Mouse (Mus musculus): ENCODE data around the gene Loxl4. TPM values are rescaled to one million over a fixed set of nuclear protein-coding genes. Genes with fewer than 3 reads are reported as not detected.
A peak's percentile ranks its signal among the peaks of the same experiment; 100 is the strongest.

Gene Loxl4
- polyA plus RNA-seq, 1 experiment from 2014 or later: 3.6 TPM

- Histone ChIP-seq H3K4me2 (no peak overlapping the region), H3K9ac (no peak overlapping the region), H3K27ac (no peak overlapping the region), H3K27me3 (no peaks in the 10 kb centered on the region), H3K36me3 (no peaks in the 10 kb centered on the region), H3K4me1 (peaks cover 10% of the 10 kb centered on the region; the same call in 1 of the 2 replicates), H3K4me3 (no peak overlapping the region), H3K9me3 (no peaks in the 10 kb centered on the region)
- 47% methylated on average over 8 of the region's 8 CpGs for WGBS
- no peak for ATAC-seq (ENCODE audit: insufficient number of reproducible peaks, low FRiP score, low TSS enrichment, low read depth)
Measured at GRCm38 (mm10) chr19:42639544-42639943, 26.9 kb upstream of the Loxl4 start.

- Histone ChIP-seq H3K36me3 (no peaks in the 10 kb centered on the region), H3K9me3 (no peaks in the 10 kb centered on the region), H3K4me3 (no peak overlapping the region), H3K4me2 (no peak overlapping the region), H3K27ac (no peak overlapping the region), H3K27me3 (no peaks in the 10 kb centered on the region), H3K4me1 (peaks cover 10% of the 10 kb centered on the region; the same call in 1 of the 2 replicates), H3K9ac (no peak overlapping the region)
- no peak for ATAC-seq (ENCODE audit: insufficient number of reproducible peaks, low FRiP score, low TSS enrichment, low read depth)
- 26% methylated on average over 8 of the region's 8 CpGs for WGBS
Measured at GRCm38 (mm10) chr19:42638604-42639481, 26.2 kb upstream of the Loxl4 start.

DNA sequence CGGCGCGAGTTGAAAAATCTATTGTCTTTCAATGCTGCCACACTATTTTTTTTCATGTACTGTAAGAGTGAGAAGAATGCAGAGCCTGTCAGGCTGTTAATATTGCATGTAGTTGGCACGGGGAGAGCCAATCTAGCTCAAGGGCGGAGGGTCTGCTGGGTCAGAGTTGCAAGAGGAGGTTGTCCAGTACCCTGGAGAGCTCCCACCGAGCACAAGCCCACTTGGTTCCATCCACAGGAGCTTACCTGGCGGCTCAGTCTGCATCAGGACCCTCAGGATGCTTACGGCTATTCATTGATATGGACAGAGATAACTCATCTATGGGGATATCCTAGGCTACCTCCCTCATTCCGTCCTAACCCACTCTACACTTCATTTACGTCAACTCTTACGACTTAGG, 24.0 kb upstream of the Loxl4 start:
- H3K4me1 ChIP-seq: peaks cover 21% of the 10 kb centered on the region
- H3K27ac ChIP-seq: no peak overlapping the region
- H3K9ac ChIP-seq: no peak overlapping the region
- no peak overlapping the region for H3K4me2 ChIP-seq
- H3K36me3 ChIP-seq: no peaks in the 10 kb centered on the region
- no peak for ATAC-seq (ENCODE audit: insufficient number of reproducible peaks, low FRiP score, low TSS enrichment, low read depth)
- no peak overlapping the region for H3K4me3 ChIP-seq
- WGBS: 40% methylated on average over 11 of the region's 11 CpGs
- H3K27me3 ChIP-seq: no peaks in the 10 kb centered on the region
- no peaks in the 10 kb centered on the region for H3K9me3 ChIP-seq

DNA sequence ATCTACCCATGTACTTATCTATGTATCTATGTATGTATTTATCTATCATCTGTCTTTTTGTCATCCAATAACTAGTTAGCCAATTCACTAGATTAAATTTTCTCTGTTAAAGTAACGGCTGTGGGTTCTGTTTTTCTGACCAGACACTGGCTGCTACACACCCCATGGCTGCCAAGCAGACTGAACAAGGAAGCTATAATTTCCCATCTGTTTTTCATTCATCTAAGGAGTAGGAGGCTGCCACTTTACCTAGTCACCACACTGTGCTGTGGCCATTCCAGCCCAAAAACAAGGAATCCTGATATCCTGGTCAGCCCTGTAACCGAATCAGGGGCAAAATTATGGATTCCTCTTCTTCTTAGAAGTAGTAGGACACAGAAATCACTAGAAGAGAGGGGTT, 21.0 kb upstream of the Loxl4 start:
- Histone ChIP-seq H3K4me3 (no peak overlapping the region), H3K27ac (no peak overlapping the region), H3K27me3 (no peaks in the 10 kb centered on the region), H3K9me3 (no peaks in the 10 kb centered on the region), H3K4me1 (peaks cover 17% of the 10 kb centered on the region), H3K36me3 (no peaks in the 10 kb centered on the region), H3K9ac (no peak overlapping the region), H3K4me2 (no peak overlapping the region)
- ATAC-seq (ENCODE audit: insufficient number of reproducible peaks, low FRiP score, low TSS enrichment, low read depth): no peak
- 35% methylated on average over 2 of the region's 2 CpGs for WGBS

- no peaks in the 10 kb centered on the region for H3K9me3 ChIP-seq
- no peak overlapping the region for H3K27ac ChIP-seq
- H3K36me3 ChIP-seq: no peaks in the 10 kb centered on the region
- WGBS: 49% methylated on average over 4 of the region's 4 CpGs
- no peak for ATAC-seq (ENCODE audit: insufficient number of reproducible peaks, low FRiP score, low TSS enrichment, low read depth)
- no peaks in the 10 kb centered on the region for H3K27me3 ChIP-seq
- no peak overlapping the region for H3K9ac ChIP-seq
- H3K4me2 ChIP-seq: no peak overlapping the region
- peaks cover 16% of the 10 kb centered on the region for H3K4me1 ChIP-seq
- no peak overlapping the region for H3K4me3 ChIP-seq
Measured at GRCm38 (mm10) chr19:42632301-42632700, 19.7 kb upstream of the Loxl4 start.

DNA sequence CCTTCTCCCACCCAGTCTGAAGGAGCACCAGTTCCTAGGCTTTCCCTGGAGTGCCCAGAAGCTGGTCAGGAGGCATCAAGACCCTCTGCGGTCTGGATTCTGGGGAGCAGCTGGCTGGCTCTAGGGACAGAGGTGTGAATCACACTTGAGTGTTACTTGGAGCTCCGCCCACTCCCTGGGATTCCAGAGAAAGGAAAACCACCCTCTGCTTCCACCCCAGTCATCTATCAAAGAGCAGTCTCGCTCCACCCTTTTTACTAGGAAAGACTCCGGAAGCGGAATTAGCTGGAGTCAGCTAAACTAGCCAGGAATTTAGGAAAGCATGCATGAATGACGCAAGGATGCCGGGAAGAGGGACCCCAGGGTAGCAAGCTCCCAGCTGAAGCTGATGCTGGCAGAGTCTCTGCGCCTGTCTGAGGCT, 18.9 kb upstream of the Loxl4 start:
- 3% methylated on average over 8 of the region's 8 CpGs for WGBS

GRCm38 (mm10) chr19:42628068-42628467, 15.5 kb upstream of the Loxl4 start:
- Histone ChIP-seq H3K4me1 (peaks cover 14% of the 10 kb centered on the region), H3K27me3 (no peaks in the 10 kb centered on the region), H3K9me3 (no peaks in the 10 kb centered on the region), H3K4me2 (no peak overlapping the region), H3K27ac (no peak overlapping the region), H3K4me3 (no peak overlapping the region), H3K36me3 (no peaks in the 10 kb centered on the region), H3K9ac (no peak overlapping the region)
- whole genome bisulfite sequencing: 83% methylated on average over 6 of the region's 6 CpGs
- no peak for ATAC-seq (ENCODE audit: insufficient number of reproducible peaks, low FRiP score, low TSS enrichment, low read depth)

More for the DNA sequence above, 18.9 kb upstream of the Loxl4 start:
- Histone ChIP-seq H3K27me3 (no peaks in the 10 kb centered on the region), H3K36me3 (no peaks in the 10 kb centered on the region), H3K9ac (no peak overlapping the region), H3K4me1 (peaks cover 16% of the 10 kb centered on the region), H3K4me2 (peak overlapping the region; percentile 22), H3K27ac (no peak overlapping the region; the same call in 1 of the 2 replicates), H3K9me3 (no peaks in the 10 kb centered on the region), H3K4me3 (no peak overlapping the region)
- 0 out of 2 replicates have a peak, but pooled peaks have one; percentile 40 for ATAC-seq (ENCODE audit: insufficient number of reproducible peaks, low FRiP score, low TSS enrichment, low read depth)

DNA sequence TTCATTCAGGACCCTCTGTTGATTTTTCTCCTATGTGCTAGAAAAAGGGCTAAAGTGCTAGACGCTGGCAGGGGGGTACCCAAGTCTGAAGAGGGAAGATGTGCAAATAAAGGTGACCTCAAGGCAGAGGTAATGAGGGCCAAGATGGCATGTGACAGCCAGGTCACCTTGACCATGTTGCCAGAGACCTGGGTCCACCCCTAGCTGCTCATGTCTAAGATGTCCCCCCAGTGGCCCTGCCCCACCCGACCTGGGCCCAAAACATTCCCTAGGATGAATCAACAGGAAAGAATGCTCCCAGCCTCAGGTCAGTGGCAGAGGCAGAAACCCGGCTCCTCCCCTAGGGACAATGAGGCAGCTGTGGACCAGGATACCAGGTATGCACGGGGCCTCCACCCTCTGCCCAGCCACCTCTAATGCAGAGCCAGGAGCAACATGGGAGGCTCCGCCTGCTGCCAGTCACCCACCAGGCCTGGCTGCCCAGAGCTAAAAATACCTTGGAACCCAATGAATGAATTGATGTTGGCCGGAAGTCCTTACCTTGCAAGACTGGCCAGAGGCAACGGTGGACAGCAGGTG, 1.1 kb upstream of the Loxl4 start:
- H3K4me2 ChIP-seq: no peak overlapping the region
- peaks cover 19% of the 10 kb centered on the region for H3K4me1 ChIP-seq
- 64% methylated on average over 7 of the region's 7 CpGs for WGBS
- H3K4me3 ChIP-seq: no peak overlapping the region
- no peak overlapping the region for H3K9ac ChIP-seq
- peaks cover 13% of the 10 kb centered on the region for H3K27me3 ChIP-seq
- no peaks in the 10 kb centered on the region for H3K36me3 ChIP-seq
- no peak overlapping the region for H3K27ac ChIP-seq
- no peaks in the 10 kb centered on the region for H3K9me3 ChIP-seq
- no peak for ATAC-seq (ENCODE audit: insufficient number of reproducible peaks, low FRiP score, low TSS enrichment, low read depth)

- peaks cover 13% of the 10 kb centered on the region for H3K27me3 ChIP-seq
- peak overlapping the region; percentile 82 for H3K4me2 ChIP-seq
- H3K4me3 ChIP-seq: peak overlapping the region; percentile 44
- H3K4me1 ChIP-seq: peaks cover 19% of the 10 kb centered on the region
- no peak overlapping the region for H3K9ac ChIP-seq
- WGBS: 16% methylated on average over 7 of the region's 7 CpGs
- no peak overlapping the region for H3K27ac ChIP-seq
- H3K36me3 ChIP-seq: no peaks in the 10 kb centered on the region
- H3K9me3 ChIP-seq: no peaks in the 10 kb centered on the region
- no peak for ATAC-seq (ENCODE audit: insufficient number of reproducible peaks, low FRiP score, low TSS enrichment, low read depth)
Measured at GRCm38 (mm10) chr19:42613116-42613515, 503 bp upstream of the Loxl4 start.

- no peaks in the 10 kb centered on the region for H3K36me3 ChIP-seq
- ATAC-seq (ENCODE audit: insufficient number of reproducible peaks, low FRiP score, low TSS enrichment, low read depth): no peak
- no peak overlapping the region for H3K4me2 ChIP-seq
- no peak overlapping the region for H3K9ac ChIP-seq
- H3K4me3 ChIP-seq: no peak overlapping the region
- no peaks in the 10 kb centered on the region for H3K9me3 ChIP-seq
- H3K27ac ChIP-seq: no peak overlapping the region
- H3K4me1 ChIP-seq: peaks cover 19% of the 10 kb centered on the region
- H3K27me3 ChIP-seq: peaks cover 13% of the 10 kb centered on the region
- 83% methylated on average over 4 of the region's 4 CpGs for WGBS
Measured at GRCm38 (mm10) chr19:42611746-42612145, 867 bp downstream of the Loxl4 start.

DNA sequence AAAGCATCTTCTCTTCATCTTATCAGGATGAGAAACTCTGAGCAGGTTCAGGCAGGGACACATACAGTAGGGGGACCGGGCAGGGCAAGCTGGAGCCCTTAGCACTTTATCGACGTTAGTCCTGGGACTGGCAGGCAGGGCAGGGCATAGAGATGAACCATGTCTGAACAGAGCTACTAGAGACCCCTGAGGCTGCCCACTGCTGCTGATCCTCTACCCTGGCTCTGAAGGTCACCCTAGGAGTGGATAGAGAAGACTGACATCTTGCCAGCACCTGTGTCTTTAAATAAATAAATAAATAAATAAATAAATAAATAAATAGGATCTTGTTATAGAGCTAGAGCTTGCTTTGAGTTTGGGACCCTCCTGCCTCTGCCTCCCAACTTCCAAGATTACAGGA, 2.9 kb downstream of the Loxl4 start:
- Histone ChIP-seq H3K4me2 (no peak overlapping the region), H3K9ac (no peak overlapping the region), H3K36me3 (no peaks in the 10 kb centered on the region), H3K27me3 (peaks cover 13% of the 10 kb centered on the region), H3K9me3 (no peaks in the 10 kb centered on the region), H3K4me1 (peaks cover 19% of the 10 kb centered on the region), H3K4me3 (no peak overlapping the region), H3K27ac (no peak overlapping the region)
- WGBS: 91% methylated on average over 3 of the region's 3 CpGs
- no peak for ATAC-seq (ENCODE audit: insufficient number of reproducible peaks, low FRiP score, low TSS enrichment, low read depth)

DNA sequence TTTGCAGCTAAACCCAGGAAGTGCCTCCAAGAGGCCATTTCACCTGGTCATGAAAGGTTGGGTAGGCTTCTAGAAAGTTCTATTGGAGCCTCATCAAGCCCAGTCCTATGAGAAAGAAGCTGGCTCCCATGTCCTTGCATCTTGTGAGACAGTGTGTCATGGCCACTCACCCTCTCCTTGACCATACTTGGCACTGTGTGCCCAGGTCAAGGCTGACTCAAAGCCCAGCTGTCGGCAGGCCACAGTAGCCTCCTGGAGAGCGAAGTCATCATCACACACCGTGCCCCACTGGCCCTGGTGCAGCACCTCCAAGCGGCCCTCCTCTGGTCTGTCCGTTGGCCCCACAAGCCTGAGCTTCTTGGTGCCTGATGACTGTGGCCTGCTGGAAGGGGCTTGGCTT, 4.5 kb downstream of the Loxl4 start:
- ATAC-seq (ENCODE audit: insufficient number of reproducible peaks, low FRiP score, low TSS enrichment, low read depth): no peak
- Histone ChIP-seq H3K9ac (no peak overlapping the region), H3K4me3 (no peak overlapping the region), H3K27me3 (peaks cover 13% of the 10 kb centered on the region), H3K4me1 (peaks cover 10% of the 10 kb centered on the region), H3K4me2 (no peak overlapping the region), H3K27ac (no peak overlapping the region), H3K9me3 (no peaks in the 10 kb centered on the region), H3K36me3 (no peaks in the 10 kb centered on the region)
- WGBS: 90% methylated on average over 5 of the region's 5 CpGs
